Mouse (Mus musculus): ENCODE results near the gene Eif3l.

GRCm38 (mm10) chr15:79110528-79110927, 35.5 kb downstream of the Eif3l start:
- no peak for TF ChIP-seq CTCF (IDR thresholded peaks at IDR 0.05; ENCODE audit: borderline replicate concordance, extremely low read depth, insufficient read depth, insufficient read length)
- TF ChIP-seq POLR2A (IDR thresholded peaks at IDR 0.05; ENCODE audit: borderline replicate concordance, extremely low read depth, insufficient read depth, insufficient read length, poor library complexity, severe bottlenecking), result no peak

Measured in brain, embryonic 14.5 days (tissue).